Mouse (Mus musculus): ENCODE measurements around the gene Nf1.

DNA sequence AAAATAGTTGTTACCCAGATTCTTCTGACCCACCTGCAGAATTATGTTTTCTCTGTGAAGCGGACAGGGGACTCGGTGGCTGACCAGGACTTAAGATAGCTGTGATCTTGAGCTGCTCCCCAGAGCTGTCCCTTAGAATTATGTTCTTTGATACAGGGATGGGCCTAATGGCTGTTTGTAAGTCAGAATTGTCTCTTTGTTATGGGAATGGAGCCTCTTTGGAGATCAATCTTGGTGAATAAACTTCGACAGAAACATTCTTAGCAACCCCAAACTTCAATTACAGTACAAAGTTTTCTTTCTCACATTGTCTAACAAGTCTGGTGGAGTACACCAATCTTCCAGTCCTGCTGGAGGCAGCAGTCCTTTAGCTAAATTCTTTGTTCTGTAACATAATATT is 25.5 kb downstream of the Nf1 start:
- no peak for TF ChIP-seq CTCF (IDR thresholded peaks at IDR 0.05; ENCODE audit: extremely low read depth, insufficient read depth, insufficient read length, insufficient replicate concordance)
- no peak for TF ChIP-seq POLR2A (IDR thresholded peaks at IDR 0.05; ENCODE audit: low read depth, low read length)
